Mouse (Mus musculus) limb, embryonic 15.5 days (tissue): ENCODE measurements around the gene Mndal. TPM values are rescaled to one million over a fixed set of nuclear protein-coding genes. Genes with fewer than 3 reads are reported as not detected.
"Not testable (repeated sequence)": the region's sequence is repeated elsewhere in the genome, so short reads cannot be mapped to it uniquely, and the experiment has no call there.

Experiments used
- ATAC-seq: fragments of 200-750 bp; cut with Nextera tagmentation; 2 replicates; pipeline ENCODE4 v1.8.0; 2017; ENCODE audit warnings: low read depth, moderate TSS enrichment; ENCODE audit not compliant: insufficient number of reproducible peaks, low FRiP score, low TSS enrichment
- H3K27ac ChIP-seq: fragments of 300-500 bp; sonication (generic); 2 replicates; pipeline ENCODE4 v1.5.1; 2015; ENCODE audit warnings: moderate library complexity, mild to moderate bottlenecking, inconsistent platforms
- H3K27me3 ChIP-seq: fragments of 300-500 bp; sonication (generic); 2 replicates; pipeline ENCODE4 v1.6.1; 2015; ENCODE audit warnings: inconsistent platforms
- H3K36me3 ChIP-seq: fragments of 300-500 bp; sonication (generic); 2 replicates; pipeline ENCODE4 v1.6.1; 2015; ENCODE audit warnings: inconsistent platforms
- H3K4me1 ChIP-seq: fragments of 300-500 bp; sonication (generic); 2 replicates; pipeline ENCODE4 v1.6.1; 2015; ENCODE audit warnings: inconsistent platforms
- H3K4me2 ChIP-seq: fragments of 300-500 bp; sonication (generic); 2 replicates; pipeline ENCODE4 v1.6.1; 2015; ENCODE audit warnings: mild to moderate bottlenecking, inconsistent platforms
- H3K4me3 ChIP-seq: fragments of 300-500 bp; sonication (generic); 2 replicates; pipeline ENCODE4 v1.5.1; 2015; ENCODE audit warnings: mild to moderate bottlenecking, inconsistent platforms
- H3K9ac ChIP-seq: fragments of 300-500 bp; sonication (generic); 2 replicates; pipeline ENCODE4 v1.6.1; 2015; ENCODE audit warnings: inconsistent platforms
- H3K9me3 ChIP-seq: fragments of 300-500 bp; sonication (generic); 2 replicates; pipeline ENCODE4 v1.6.1; 2016; ENCODE audit warnings: inconsistent platforms
- WGBS: fragments of 180-500 bp; shearing (Covaris S2); methylation state at CpG from one replicate; pipeline ENCODE4 v1.1.7; 2015; 5-methylcytosine and 5-hydroxymethylcytosine counted together
- polyA plus RNA-seq: library from polyadenylated mRNA; unstranded; fragments of >200 nt; fragmentation: Nextera tagmentation; extraction: Ambion mirVana; gene quantifications from 2 replicates; pipeline ENCODE4 v1.2.1, GENCODE M21; 2015

Mndal gene
- 2.4 and 3.1 TPM in 2 replicates for polyA plus RNA-seq

DNA sequence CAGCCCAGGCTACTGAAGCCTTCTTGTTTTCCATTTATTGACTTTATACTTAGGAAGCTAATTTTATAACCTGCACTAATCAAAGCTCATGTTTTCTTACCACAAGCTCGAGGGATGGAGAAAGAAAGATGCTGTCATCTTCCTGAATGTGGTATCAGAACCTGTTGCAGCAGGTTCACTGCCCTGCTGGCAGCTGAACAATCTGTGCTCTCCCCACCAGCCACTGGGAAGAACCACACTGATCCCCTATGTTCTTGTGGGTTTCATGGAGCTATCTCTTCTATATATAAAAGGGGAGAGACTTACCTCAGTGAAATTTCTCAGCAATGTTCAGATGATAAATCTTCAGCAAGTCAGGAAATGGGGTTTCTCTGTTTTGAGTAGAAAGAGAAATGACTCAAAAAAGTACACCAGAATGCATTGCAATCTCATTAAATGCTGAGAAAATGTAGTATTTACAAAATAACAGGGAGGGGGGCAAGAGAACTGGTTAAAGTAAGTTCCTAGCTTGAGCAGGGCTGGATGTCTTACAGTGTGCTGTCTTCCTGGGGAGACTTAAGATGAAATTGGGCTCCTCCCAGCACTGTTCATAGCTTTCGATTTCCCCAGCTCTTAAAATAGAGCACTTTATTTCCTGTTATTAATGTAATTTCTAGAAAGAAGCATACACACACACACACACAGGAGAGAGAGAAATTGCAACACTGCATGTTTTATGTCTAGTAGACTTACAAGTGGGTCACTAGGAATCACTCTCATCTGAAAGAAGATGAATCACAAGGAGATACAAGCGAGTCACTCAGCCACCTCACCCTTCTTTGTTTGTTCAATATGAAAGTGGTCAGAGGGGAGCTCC lies at the start of gene Mndal, which contains the start of gene Ifi203:
Mndal (minus strand) TSS at position 568 of the 856 bp plus-strand sequence.
Ifi203 (minus strand) TSS at position 749 of the 856 bp plus-strand sequence.
- not testable (repeated sequence) for H3K27me3 ChIP-seq, H3K27ac ChIP-seq, H3K9me3 ChIP-seq, H3K4me1 ChIP-seq, H3K4me2 ChIP-seq, H3K9ac ChIP-seq, ATAC-seq, H3K4me3 ChIP-seq, H3K36me3 ChIP-seq
- 62% methylated on average over 3 of the region's 3 CpGs for WGBS

DNA sequence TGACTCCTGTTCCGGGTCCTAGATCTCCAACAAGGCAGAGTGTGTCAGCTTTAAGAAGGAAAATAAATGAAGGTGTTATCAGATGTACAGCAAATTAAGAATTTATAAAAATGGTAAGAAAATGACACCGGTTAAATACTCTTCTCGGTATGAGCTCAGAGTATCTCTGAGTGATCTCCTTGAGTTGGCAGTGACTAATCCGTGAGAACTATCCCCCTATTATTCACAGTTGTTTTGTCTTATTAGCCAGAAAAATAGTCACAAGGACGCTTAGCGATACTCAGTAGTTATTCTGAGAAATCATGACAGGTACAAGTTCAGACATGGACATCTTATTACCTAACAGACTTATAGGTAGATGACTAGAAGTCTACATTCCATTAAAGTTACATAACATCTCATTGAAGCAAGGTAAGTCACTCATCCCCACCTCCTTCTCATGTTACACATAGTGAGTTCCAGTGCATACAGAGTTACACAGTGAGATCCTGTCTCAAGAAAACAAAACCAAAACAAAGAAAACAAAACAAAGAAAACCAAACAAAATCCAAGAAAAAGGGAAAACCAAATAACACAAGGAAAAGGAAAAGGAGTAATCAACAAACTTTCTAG lies 40.5 kb upstream of the Mndal start, which contains the start of gene Ifi202b:
Ifi202b (minus strand) TSS at position 51 of the 612 bp plus-strand sequence.
- ATAC-seq, H3K4me1 ChIP-seq, H3K4me3 ChIP-seq, H3K36me3 ChIP-seq, H3K9ac ChIP-seq, H3K4me2 ChIP-seq, H3K9me3 ChIP-seq, H3K27me3 ChIP-seq: not testable (repeated sequence)
- 73% methylated on average over 6 of the region's 6 CpGs for WGBS
- 0 out of 2 replicates have a peak within 1 kb of the TSS, but pooled peaks have one; percentile 54 for H3K27ac ChIP-seq

DNA sequence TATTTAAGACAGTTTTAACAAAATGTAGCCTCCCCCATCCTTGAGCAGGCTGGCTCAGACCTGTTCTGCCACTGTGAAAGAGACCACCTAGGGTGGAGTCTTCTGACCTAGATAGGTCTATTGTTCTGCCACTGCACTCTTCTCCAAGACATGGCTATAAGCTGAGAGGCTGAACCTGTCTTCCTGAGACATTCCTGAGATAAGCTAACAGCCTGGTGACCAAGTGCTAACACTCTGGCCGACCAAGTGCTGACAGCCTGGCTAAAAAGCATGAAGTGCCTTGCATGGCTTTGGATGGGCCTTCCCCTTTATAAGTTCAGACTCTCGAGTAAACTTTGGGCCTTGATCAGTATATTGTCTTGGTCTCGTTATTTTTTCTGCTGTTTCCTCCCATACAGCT lies 38.7 kb upstream of the Mndal start:
- H3K4me1 ChIP-seq, H3K4me3 ChIP-seq, H3K4me2 ChIP-seq, ATAC-seq, H3K27ac ChIP-seq, H3K9ac ChIP-seq, H3K27me3 ChIP-seq, H3K36me3 ChIP-seq, H3K9me3 ChIP-seq: not testable (repeated sequence)
- WGBS, result 48% methylated on average over 3 of the region's 3 CpGs

- Histone ChIP-seq H3K9ac (no peak overlapping the region), H3K4me3 (no peak overlapping the region), H3K4me2 (no peak overlapping the region), H3K27ac (no peak overlapping the region), H3K4me1 (no peaks in the 10 kb centered on the region), H3K36me3 (no peaks in the 10 kb centered on the region), H3K27me3 (no peaks in the 10 kb centered on the region), H3K9me3 (no peaks in the 10 kb centered on the region)
- no peak for ATAC-seq
These were observed 35.3 kb upstream of the Mndal start for GRCm38 (mm10) chr1:173977622-173978021.

GRCm38 (mm10) chr1:173973111-173973510 lies 30.8 kb upstream of the Mndal start:
- Histone ChIP-seq H3K27me3 (no peaks in the 10 kb centered on the region), H3K27ac (no peak overlapping the region), H3K9me3 (no peaks in the 10 kb centered on the region), H3K36me3 (no peaks in the 10 kb centered on the region), H3K4me3 (no peak overlapping the region), H3K9ac (no peak overlapping the region), H3K4me1 (no peaks in the 10 kb centered on the region), H3K4me2 (no peak overlapping the region)
- ATAC-seq, result no peak

DNA sequence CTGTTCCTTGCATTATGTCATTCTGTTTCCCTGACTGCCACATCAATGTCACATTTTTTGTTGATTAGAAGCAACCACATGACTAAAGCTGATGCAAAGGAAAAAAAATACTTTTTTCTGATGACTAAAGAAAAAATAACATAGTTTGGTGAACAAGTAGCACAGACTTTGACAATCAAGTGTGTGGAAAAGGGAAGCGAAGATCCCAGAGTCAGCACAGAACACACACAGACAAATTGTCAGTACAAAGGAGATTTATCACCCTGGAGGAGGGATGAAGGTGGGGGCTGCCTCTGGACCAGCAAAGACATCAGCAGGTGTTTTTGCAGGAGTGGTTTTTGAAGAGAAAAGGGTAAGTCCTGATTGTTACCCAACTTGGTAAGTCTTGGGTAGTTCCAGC lies 19.2 kb upstream of the Mndal start:
- H3K4me1 ChIP-seq, result not testable (repeated sequence)
- WGBS, result 66% methylated on average over 1 of the region's 1 CpGs

GRCm38 (mm10) chr1:173959998-173960397 lies 17.7 kb upstream of the Mndal start:
- H3K4me2 ChIP-seq, H3K4me3 ChIP-seq, H3K9me3 ChIP-seq, H3K36me3 ChIP-seq, H3K27ac ChIP-seq, H3K4me1 ChIP-seq, H3K27me3 ChIP-seq, ATAC-seq, H3K9ac ChIP-seq: not testable (repeated sequence)
- WGBS, result 28% methylated on average over 3 of the region's 3 CpGs

More for the DNA sequence above, 19.2 kb upstream of the Mndal start:
- not testable (repeated sequence) for H3K9me3 ChIP-seq, H3K4me3 ChIP-seq, H3K27me3 ChIP-seq, H3K27ac ChIP-seq, H3K4me2 ChIP-seq, ATAC-seq, H3K36me3 ChIP-seq, H3K9ac ChIP-seq

GRCm38 (mm10) chr1:173955839-173956527 lies 13.7 kb upstream of the Mndal start:
- not testable (repeated sequence) for H3K27me3 ChIP-seq, H3K4me3 ChIP-seq, H3K27ac ChIP-seq, H3K4me2 ChIP-seq, ATAC-seq, H3K36me3 ChIP-seq, H3K9me3 ChIP-seq, H3K4me1 ChIP-seq, H3K9ac ChIP-seq
- 23% methylated on average over 3 of the region's 3 CpGs for WGBS

- no peaks in the 10 kb centered on the region for H3K9me3 ChIP-seq
- H3K27me3 ChIP-seq, result no peaks in the 10 kb centered on the region
- 63% methylated on average over 2 of the region's 2 CpGs for WGBS
- H3K36me3 ChIP-seq, result no peaks in the 10 kb centered on the region
- ATAC-seq, result no peak
- no peaks in the 10 kb centered on the region for H3K4me1 ChIP-seq
- H3K4me3 ChIP-seq, result no peak overlapping the region
- no peak overlapping the region for H3K9ac ChIP-seq
- no peak overlapping the region for H3K4me2 ChIP-seq
- no peak overlapping the region for H3K27ac ChIP-seq
These were observed 12.9 kb upstream of the Mndal start for GRCm38 (mm10) chr1:173955071-173955796.

GRCm38 (mm10) chr1:173953563-173953962 lies 11.3 kb upstream of the Mndal start:
- Histone ChIP-seq H3K9ac (no peak overlapping the region), H3K4me3 (no peak overlapping the region), H3K36me3 (no peaks in the 10 kb centered on the region), H3K27ac (no peak overlapping the region), H3K9me3 (no peaks in the 10 kb centered on the region), H3K4me1 (no peaks in the 10 kb centered on the region), H3K27me3 (no peaks in the 10 kb centered on the region), H3K4me2 (no peak overlapping the region)
- WGBS, result 79% methylated on average over 1 of the region's 1 CpGs
- no peak for ATAC-seq

DNA sequence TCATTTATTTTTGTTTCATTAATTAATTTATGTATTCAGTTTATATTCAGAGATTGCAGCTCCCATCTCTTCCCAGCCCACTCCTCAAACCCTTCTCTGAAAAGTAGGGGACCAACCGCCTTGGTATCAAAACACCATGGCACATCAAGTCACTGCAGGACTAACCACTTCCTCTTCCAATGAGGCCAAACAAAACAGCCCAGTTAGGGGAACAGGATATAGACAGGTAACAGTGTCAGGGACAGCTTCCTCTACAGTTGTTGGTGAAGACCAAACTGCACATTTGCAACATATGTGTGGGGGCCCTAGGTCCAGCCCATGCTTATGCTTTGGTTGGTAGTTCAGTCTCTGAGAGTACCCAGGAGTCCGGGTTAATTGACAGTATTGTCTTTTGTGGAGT lies 6.8 kb upstream of the Mndal start:
- H3K9me3 ChIP-seq, H3K4me2 ChIP-seq, H3K27ac ChIP-seq, H3K36me3 ChIP-seq, ATAC-seq, H3K4me3 ChIP-seq, H3K27me3 ChIP-seq, H3K4me1 ChIP-seq, H3K9ac ChIP-seq: not testable (repeated sequence)
- 79% methylated on average over 2 of the region's 2 CpGs for WGBS

DNA sequence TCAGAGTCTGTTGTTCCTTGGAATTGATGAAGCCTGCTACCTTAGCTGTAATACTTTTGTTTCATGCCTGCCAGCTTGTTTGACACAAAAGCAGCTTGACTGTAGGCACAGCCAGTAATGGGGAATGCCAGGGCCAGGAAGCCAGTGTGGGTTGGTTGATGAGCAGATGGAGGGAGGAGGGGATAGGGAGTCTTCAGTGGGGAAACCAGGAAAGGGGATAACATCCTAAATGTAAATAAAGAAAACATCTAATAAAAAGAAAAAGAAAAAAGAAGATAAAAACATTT lies 432 bp upstream of the Mndal start:
- H3K4me3 ChIP-seq, ATAC-seq, H3K27ac ChIP-seq, H3K4me1 ChIP-seq, H3K36me3 ChIP-seq, H3K4me2 ChIP-seq, H3K9me3 ChIP-seq, H3K27me3 ChIP-seq, H3K9ac ChIP-seq: not testable (repeated sequence)
